Mouse (Mus musculus): ENCODE data around the gene Pus10. TPM values are rescaled to one million over a fixed set of nuclear protein-coding genes. Genes with fewer than 3 reads are reported as not detected.
"Not testable (repeated sequence)": the region's sequence is repeated elsewhere in the genome, so short reads cannot be mapped to it uniquely, and the experiment has no call there.

Pus10 gene
- total RNA-seq, 2 experiments from 2014 or later, result 52.1 to 52.7 TPM

DNA sequence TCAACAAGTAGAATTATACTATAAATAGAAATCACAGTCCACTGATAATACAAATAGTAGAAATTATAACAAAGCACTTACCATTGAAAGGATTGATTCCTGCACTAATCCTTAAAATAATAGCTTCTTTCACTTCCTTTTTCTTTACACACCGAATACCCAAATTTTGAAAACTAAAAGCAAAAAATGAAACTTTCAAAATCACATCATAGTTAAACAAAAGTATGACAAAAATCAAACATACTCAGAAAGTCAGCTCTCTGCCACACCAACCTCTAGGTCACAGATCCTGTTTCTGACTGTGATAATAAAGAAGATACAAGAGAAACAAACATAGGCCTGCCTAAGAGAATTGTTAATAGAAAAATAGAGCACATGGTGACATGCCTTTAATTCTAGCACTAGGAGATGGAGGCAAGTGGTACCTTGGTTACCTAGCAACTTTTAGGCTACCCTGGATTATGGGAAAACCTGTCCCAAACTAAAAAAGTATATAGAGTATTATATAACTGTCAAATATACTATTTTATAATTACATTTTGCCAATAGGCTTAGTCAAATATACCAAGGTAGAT, 87.7 kb downstream of the Pus10 start:
- no peak for ATAC-seq (replicated peaks; ENCODE audit: poor library complexity)

DNA sequence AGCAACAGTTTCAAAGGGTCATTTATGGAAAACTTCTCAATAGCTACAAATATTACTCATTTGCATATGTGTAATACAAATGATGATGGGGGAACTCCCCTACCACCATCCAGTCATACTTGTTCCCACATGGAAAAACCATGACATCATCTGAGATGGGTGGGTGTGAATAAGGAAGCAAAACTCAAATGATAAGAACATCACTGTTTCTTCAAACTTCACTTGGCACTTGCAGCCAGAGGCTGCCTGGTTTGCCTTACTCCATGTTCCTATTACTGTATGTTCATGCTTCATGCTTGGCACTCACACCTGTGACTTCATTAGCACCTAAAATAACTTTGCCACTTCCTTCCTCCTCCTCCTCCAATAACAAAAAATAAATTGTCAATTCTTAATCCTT, 88.9 kb downstream of the Pus10 start:
- no peak for ATAC-seq (replicated peaks; ENCODE audit: poor library complexity)

DNA sequence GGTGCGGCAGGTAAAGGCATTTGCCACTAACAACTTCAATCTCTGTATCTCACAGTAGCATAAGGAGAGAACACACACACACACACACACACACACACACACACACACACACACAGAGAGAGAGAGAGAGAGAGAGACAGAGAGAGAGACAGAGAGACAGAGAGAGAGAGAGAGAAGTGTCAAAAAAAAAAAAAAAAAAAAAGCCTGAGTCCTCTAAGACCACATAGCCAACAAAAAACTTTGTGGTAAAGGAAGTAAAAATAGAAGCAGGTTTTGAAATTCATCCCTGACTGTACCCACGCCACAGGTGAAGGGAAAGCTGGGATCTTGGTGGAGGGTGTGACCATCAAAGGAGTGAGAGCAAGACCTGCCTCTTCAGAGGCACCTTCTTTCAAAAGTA, 92.7 kb downstream of the Pus10 start:
- ATAC-seq (replicated peaks; ENCODE audit: poor library complexity), result no peak

DNA sequence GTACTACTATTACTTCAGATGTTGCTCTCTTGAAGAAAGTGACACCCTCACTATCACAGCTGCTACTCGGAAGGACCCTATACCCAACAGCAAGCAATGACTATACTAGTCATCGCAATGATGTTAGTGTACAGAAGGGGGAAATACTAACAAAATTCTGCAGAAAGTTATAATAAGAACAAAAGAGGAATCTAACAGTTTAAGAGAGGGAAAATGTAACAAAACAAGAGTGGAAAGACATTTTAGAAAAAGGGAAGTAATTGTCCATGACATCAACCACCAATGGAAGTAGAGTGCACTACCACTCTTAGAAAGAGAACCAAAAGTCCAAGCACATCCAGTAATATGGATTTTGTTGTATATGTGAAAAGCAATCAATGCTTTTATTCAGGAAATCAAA, 97.2 kb downstream of the Pus10 start:
- ATAC-seq (replicated peaks; ENCODE audit: poor library complexity), result peak; percentile 75

DNA sequence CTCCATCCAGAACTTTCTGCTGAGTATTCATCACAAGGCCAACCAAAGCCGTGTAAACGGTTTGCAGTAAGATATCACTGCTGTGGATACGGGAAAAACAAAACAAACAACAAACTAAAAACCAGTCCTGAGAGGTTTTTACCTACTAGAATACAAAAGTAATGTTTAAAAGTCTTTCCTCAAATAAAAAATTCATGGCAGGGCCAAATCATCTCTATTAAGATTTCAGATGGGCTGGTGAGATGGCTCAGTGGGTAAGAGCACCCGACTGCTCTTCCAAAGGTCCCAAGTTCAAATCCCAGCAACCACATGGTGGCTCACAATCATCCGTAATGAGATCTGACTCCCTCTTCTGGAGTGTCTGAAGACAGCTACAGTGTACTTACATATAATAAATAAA, 101.9 kb downstream of the Pus10 start:
- ATAC-seq (replicated peaks; ENCODE audit: poor library complexity), result not testable (repeated sequence)

DNA sequence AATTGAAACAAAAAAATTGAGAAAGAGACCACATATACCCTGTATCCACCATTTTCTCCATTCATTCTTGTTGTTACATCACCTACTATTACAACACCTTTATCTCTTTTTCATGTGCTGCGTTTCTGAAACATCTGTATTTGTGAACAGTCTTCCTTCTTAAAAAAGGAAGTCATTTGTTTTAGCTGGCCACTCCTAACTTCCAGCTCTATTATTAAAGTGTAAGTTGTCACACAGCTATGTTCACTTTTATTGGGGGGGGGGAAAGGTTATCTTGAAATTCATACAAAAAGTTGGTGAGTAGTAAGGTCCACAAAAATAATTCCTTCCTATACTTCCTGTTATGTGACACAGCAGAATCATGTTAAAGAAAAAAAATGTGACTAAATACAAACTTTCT, 102.5 kb downstream of the Pus10 start:
- ATAC-seq (replicated peaks; ENCODE audit: poor library complexity), result peak; percentile 17

DNA sequence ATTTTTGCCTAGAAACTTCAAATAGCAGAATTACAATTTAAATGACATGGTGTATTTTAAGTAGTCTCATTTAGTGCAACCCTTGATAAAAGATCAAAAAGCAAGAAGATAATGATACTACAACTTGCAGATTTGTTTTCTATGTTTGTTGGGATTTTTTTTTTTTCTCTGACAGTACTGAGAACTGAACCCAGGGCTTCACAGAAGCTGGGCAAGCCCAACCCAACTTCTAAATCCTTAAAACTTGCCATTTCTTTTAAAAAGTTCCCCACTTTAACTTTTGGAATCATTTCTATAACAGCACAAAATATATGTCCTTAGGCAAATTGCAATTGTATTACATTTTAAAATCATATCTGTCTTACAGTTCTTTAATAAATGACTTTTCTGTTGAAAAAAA, 103.6 kb downstream of the Pus10 start:
- no peak for ATAC-seq (replicated peaks; ENCODE audit: poor library complexity)

DNA sequence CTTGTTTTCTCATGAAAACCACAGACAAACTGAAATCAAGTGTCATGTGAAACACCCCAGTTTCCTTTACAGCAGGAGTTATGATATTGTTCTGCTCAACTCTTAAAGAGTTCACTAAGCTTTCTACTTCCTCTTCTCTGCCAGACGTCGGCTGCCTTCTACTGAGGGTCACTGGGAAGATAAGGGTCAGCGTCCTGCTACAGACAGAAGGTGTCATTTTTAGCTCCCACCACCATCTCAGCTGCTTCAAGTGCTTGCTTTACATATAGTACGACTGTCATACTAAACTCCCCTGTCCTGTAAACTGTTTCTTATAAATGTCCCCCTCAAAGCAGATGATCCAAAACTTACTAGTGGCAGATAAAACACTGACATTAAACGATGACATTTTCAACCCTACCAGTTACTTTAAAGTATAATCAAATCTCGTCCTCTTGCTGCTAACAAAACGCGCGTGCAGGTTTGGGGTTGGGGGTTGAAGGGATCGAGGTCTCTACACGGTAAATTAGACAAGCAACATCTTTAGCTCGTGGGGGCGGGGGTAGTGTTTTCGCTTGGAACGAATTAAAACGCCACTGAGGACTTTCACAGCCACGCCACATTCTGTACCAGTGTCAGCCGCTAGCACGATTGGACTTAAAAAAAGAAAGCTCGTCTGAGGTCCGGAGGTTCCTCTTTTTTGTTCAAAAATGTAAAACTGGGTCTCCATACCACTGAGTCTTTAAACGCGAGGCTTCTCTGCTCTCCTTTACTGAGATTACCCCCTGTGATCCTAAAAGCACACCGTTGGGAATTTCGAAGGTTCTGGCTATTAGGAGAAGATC, 104.4 kb downstream of the Pus10 start:
- ATAC-seq (replicated peaks; ENCODE audit: poor library complexity), result peak; percentile 36

DNA sequence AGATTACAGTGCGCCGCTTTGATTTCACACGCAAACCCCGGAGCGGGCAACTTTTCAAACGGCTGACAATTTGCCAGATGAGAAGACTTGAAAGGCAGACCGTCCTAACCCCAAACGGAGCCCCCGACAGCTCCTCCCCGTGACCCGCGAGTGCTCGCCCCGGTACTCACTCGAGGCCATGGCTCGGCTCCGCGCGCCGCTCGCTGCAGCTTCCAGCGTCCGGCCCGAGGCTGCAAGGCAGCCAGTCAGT, 105.0 kb downstream of the Pus10 start:
- ATAC-seq (replicated peaks; ENCODE audit: poor library complexity), result no peak

DNA sequence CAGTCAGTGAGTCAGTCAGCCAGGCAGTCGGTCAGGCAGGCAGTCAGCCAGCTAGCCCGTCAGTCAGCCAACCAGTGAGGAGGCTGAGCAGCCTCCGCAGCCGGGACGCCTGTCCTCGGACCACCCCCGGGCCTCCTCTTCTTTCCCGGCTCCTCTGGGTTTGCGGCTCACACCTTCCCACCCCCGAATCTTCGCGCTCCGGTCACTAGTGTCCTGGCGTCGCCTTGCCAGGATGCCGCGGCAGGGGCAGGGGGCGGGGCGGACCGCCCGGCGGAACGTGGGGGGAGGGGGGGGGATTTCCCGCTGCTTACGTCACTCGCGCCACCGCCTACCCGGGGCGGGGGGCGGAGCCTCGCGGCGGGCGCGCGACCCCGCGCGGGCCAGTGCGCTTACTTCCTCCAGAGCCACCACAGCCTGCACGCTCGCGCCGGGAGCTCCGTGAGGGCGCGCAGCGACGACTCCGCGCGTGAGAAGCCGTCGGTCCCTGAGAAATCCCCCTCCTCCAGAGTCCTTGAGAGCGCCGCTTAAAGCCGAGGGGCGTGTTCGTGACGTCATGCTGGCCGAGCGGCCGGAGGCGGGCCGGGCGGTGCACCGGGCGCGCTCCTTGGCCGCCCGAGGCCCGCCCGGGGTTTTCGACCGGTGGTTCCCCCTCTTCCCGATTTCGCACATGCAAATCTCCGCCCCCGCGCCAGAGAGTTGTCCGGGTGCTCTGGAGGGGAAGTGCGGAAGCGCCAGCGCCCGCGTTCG, 105.5 kb downstream of the Pus10 start, which contains the start of gene Rel:
TSS of gene Rel (minus strand) at position 211 of the 747 bp plus-strand sequence.
- peak; percentile 60 for ATAC-seq (replicated peaks; ENCODE audit: poor library complexity)

DNA sequence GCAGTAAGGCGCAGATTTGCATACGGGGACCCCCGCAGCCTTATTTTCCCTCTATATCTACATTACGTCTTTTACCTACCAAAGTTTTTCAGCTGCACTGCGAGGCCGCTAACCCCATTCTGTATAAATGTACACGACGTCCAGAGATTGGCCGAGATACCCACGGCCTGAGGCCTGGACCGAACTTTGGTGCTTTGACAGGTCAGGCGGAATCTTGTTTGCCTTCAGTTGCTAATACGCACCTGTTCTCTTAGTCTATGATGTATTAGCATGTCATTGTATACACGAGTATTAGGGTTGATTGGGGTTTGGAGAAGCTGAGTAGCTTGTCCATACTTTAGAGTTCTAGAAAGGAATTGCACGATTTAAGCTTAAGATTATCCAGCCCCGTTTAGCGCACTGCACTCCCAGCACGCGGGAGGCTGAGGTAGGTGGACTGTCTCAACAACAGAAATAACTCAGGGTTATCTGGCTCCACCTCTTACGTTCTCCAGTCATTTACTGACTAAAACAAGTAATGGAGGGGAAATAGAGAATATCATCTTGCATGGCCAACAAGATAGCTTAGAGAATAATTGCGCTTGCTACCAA, 106.1 kb downstream of the Pus10 start:
- ATAC-seq (replicated peaks; ENCODE audit: poor library complexity), result peak; percentile 1; the same call in 1 of the 2 replicates

DNA sequence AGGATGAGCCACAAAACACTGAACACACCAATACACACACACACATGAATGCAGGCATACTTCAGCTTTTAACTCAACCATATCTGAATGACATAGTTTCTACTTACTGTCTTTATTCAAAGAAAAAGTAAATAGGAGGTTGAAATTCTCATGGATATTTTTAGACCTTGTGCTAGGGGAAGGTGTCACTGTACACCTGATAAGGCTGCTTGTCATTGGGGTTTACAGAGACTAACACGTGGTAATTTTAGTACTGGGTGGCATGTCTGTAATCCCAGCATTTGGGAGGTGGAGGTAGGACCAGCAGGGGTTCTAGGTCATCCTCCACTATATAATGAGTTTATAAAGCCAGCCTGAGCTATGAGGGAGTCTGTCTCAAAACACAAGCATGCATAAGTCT, 107.0 kb downstream of the Pus10 start:
- ATAC-seq (replicated peaks; ENCODE audit: poor library complexity), result no peak

DNA sequence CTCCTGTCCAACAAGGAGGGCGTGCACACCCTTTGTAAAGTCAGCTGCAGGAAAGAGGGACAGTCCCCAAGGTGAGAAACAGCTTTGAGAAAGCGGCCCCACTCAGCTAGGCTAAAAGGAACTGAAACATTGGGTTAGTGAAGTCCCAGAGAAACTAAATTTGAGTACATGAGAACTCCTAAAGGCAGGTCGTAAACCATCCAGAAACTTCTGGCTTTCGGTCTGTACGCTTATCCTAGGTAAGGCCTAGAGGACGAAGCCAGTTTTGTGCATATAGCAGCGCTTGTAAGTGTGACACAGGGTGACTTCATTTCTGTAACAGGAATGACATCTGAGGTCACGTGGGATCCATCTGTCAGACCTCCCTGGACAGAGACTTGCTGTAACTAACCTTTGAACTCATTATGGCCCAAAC, 113.3 kb downstream of the Pus10 start:
- no peak for ATAC-seq (replicated peaks; ENCODE audit: poor library complexity)

DNA sequence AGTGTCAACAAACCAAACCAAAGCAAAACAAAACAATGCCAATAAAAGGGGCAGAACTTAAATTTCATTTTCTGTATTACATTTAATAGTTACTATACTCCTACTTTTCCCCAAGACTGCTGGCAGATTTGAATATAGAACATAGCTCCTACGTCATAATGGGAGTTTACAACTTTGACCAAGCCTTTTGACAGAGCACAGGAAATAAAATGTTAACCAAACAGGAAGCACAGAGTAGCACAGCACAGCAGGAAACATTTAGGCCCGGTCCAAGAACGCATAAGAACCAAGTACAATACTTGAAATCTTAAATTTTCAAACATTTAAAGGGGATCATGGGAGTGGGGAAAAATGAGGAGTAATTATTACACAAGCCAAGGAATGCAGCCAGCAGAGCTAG, 116.6 kb downstream of the Pus10 start:
- no peak for ATAC-seq (replicated peaks; ENCODE audit: poor library complexity)

Other genes starting within 250 kb of the Pus10 start
- 42.7 and 47.5 TPM in 2 replicates for gene Ahsa2, start 167.6 kb upstream of the Pus10 start, total RNA-seq (2015)
- 49.6 and 71.1 TPM in 2 replicates for gene Ahsa2, start 167.6 kb upstream of the Pus10 start, total RNA-seq (2017)
- gene 1700093K21Rik, start 144.5 kb upstream of the Pus10 start, total RNA-seq (2015), result 0.22 TPM in 1 of 2 replicates, not detected in the other
- not detected in 2 replicates for gene 1700093K21Rik, start 144.5 kb upstream of the Pus10 start, total RNA-seq (2017)
- gene 0610010F05Rik, start 32.0 kb upstream of the Pus10 start, total RNA-seq (2015), result 21.8 and 26.9 TPM in 2 replicates
- gene 0610010F05Rik, start 32.0 kb upstream of the Pus10 start, total RNA-seq (2017), result 38.1 and 39.1 TPM in 2 replicates
- 31.0 and 53.1 TPM in 2 replicates for gene Pex13, start 285 bp downstream of the Pus10 start, total RNA-seq (2015)
- gene Pex13, start 285 bp downstream of the Pus10 start, total RNA-seq (2017), result 14.7 and 21.7 TPM in 2 replicates
- gene Rel, start 105.3 kb downstream of the Pus10 start, total RNA-seq (2015), result 20.7 and 25.9 TPM in 2 replicates
- 8.1 and 8.9 TPM in 2 replicates for gene Rel, start 105.3 kb downstream of the Pus10 start, total RNA-seq (2017)
- gene Papolg, start 229.6 kb downstream of the Pus10 start, total RNA-seq (2015), result 17.9 and 24.2 TPM in 2 replicates
- gene Papolg, start 229.6 kb downstream of the Pus10 start, total RNA-seq (2017), result 16.1 and 22.0 TPM in 2 replicates